Mouse (Mus musculus): ENCODE measurements at regions not wholly inside any gene's neighbourhood (a gene's known extent, or its start where the extent isn't known, plus 50 kb on each side); places are given as distances from the start of the nearest gene placed in this dataset.
A peak's percentile ranks its signal among the peaks of the same experiment; 100 is the strongest.

GRCm38 (mm10) chr10:67819534-67819933, 92.9 kb downstream of the Zfp365 start:
- H3K9ac ChIP-seq (replicated peaks; ENCODE audit: low read length), result no peak overlapping the region
- 75% methylated on average over 8 of the region's 8 CpGs for WGBS
- H3K4me1 ChIP-seq (ENCODE audit: insufficient read depth, low read length), result no peaks in the 10 kb centered on the region
- H3K4me3 ChIP-seq (ENCODE audit: low read length), result no peak overlapping the region
- no peak overlapping the region for H3K27ac ChIP-seq (ENCODE audit: low read length)
- ATAC-seq (ENCODE audit: low FRiP score, low TSS enrichment), result no peak
- H3K36me3 ChIP-seq (ENCODE audit: insufficient read depth, low read length), result no peaks in the 10 kb centered on the region
- peaks cover 9% of the 10 kb centered on the region; the same call in 1 of the 2 replicates for H3K9me3 ChIP-seq (ENCODE audit: low read length)
- H3K27me3 ChIP-seq (ENCODE audit: insufficient read depth, low read length), result no peaks in the 10 kb centered on the region
- H3K4me2 ChIP-seq (replicated peaks; ENCODE audit: low read depth, low read length), result no peak overlapping the region

GRCm38 (mm10) chr10:67813901-67814300, 98.6 kb downstream of the Zfp365 start:
- H3K9ac ChIP-seq (replicated peaks; ENCODE audit: low read length), result no peak overlapping the region
- no peaks in the 10 kb centered on the region for H3K27me3 ChIP-seq (ENCODE audit: insufficient read depth, low read length)
- H3K4me2 ChIP-seq (replicated peaks; ENCODE audit: low read depth, low read length), result no peak overlapping the region
- ATAC-seq (ENCODE audit: low FRiP score, low TSS enrichment), result no peak
- no peak overlapping the region for H3K4me3 ChIP-seq (ENCODE audit: low read length)
- WGBS, result 82% methylated on average over 4 of the region's 4 CpGs
- peaks cover 6% of the 10 kb centered on the region; the same call in 1 of the 2 replicates for H3K9me3 ChIP-seq (ENCODE audit: low read length)
- no peaks in the 10 kb centered on the region for H3K36me3 ChIP-seq (ENCODE audit: insufficient read depth, low read length)
- H3K27ac ChIP-seq (ENCODE audit: low read length), result no peak overlapping the region
- H3K4me1 ChIP-seq (ENCODE audit: insufficient read depth, low read length), result no peaks in the 10 kb centered on the region

GRCm38 (mm10) chr10:67805131-67805530, 107.3 kb downstream of the Zfp365 start:
- H3K27ac ChIP-seq (ENCODE audit: low read length), result no peak overlapping the region
- ATAC-seq (ENCODE audit: low FRiP score, low TSS enrichment), result no peak
- H3K27me3 ChIP-seq (ENCODE audit: insufficient read depth, low read length), result no peaks in the 10 kb centered on the region
- no peak overlapping the region for H3K4me3 ChIP-seq (ENCODE audit: low read length)
- 26% methylated on average over 4 of the region's 4 CpGs for WGBS
- no peak overlapping the region for H3K9ac ChIP-seq (replicated peaks; ENCODE audit: low read length)
- H3K36me3 ChIP-seq (ENCODE audit: insufficient read depth, low read length), result no peaks in the 10 kb centered on the region
- no peaks in the 10 kb centered on the region for H3K4me1 ChIP-seq (ENCODE audit: insufficient read depth, low read length)
- H3K4me2 ChIP-seq (replicated peaks; ENCODE audit: low read depth, low read length), result no peak overlapping the region
- no peaks in the 10 kb centered on the region for H3K9me3 ChIP-seq (ENCODE audit: low read length)

GRCm38 (mm10) chr10:67804637-67805036, 107.8 kb downstream of the Zfp365 start:
- WGBS, result 43% methylated on average over 12 of the region's 12 CpGs
- H3K4me2 ChIP-seq (replicated peaks; ENCODE audit: low read depth, low read length), result no peak overlapping the region
- H3K4me1 ChIP-seq (ENCODE audit: insufficient read depth, low read length), result no peaks in the 10 kb centered on the region
- H3K27ac ChIP-seq (ENCODE audit: low read length), result no peak overlapping the region
- H3K9me3 ChIP-seq (ENCODE audit: low read length), result no peaks in the 10 kb centered on the region
- no peak overlapping the region for H3K4me3 ChIP-seq (ENCODE audit: low read length)
- H3K36me3 ChIP-seq (ENCODE audit: insufficient read depth, low read length), result no peaks in the 10 kb centered on the region
- H3K9ac ChIP-seq (replicated peaks; ENCODE audit: low read length), result no peak overlapping the region
- no peaks in the 10 kb centered on the region for H3K27me3 ChIP-seq (ENCODE audit: insufficient read depth, low read length)
- ATAC-seq (ENCODE audit: low FRiP score, low TSS enrichment), result no peak

- no peak overlapping the region for H3K9ac ChIP-seq (replicated peaks; ENCODE audit: low read length)
- ATAC-seq (ENCODE audit: low FRiP score, low TSS enrichment), result no peak
- H3K4me3 ChIP-seq (ENCODE audit: low read length), result no peak overlapping the region
- H3K9me3 ChIP-seq (ENCODE audit: low read length), result peaks cover 3% of the 10 kb centered on the region; the same call in 1 of the 2 replicates
- no peaks in the 10 kb centered on the region for H3K36me3 ChIP-seq (ENCODE audit: insufficient read depth, low read length)
- WGBS, result 94% methylated on average over 8 of the region's 8 CpGs
- H3K4me1 ChIP-seq (ENCODE audit: insufficient read depth, low read length), result no peaks in the 10 kb centered on the region
- H3K4me2 ChIP-seq (replicated peaks; ENCODE audit: low read depth, low read length), result no peak overlapping the region
- H3K27me3 ChIP-seq (ENCODE audit: insufficient read depth, low read length), result no peaks in the 10 kb centered on the region
- no peak overlapping the region for H3K27ac ChIP-seq (ENCODE audit: low read length)
Observed at GRCm38 (mm10) chr10:67802156-67802555, 110.3 kb downstream of the Zfp365 start.

GRCm38 (mm10) chr10:67801619-67802018, 110.8 kb downstream of the Zfp365 start:
- no peaks in the 10 kb centered on the region for H3K4me1 ChIP-seq (ENCODE audit: insufficient read depth, low read length)
- no peaks in the 10 kb centered on the region for H3K36me3 ChIP-seq (ENCODE audit: insufficient read depth, low read length)
- peaks cover 4% of the 10 kb centered on the region; the same call in 1 of the 2 replicates for H3K9me3 ChIP-seq (ENCODE audit: low read length)
- ATAC-seq (ENCODE audit: low FRiP score, low TSS enrichment), result no peak
- no peak overlapping the region for H3K9ac ChIP-seq (replicated peaks; ENCODE audit: low read length)
- H3K4me2 ChIP-seq (replicated peaks; ENCODE audit: low read depth, low read length), result no peak overlapping the region
- H3K4me3 ChIP-seq (ENCODE audit: low read length), result no peak overlapping the region
- no peaks in the 10 kb centered on the region for H3K27me3 ChIP-seq (ENCODE audit: insufficient read depth, low read length)
- 95% methylated on average over 1 of the region's 1 CpGs for WGBS
- no peak overlapping the region for H3K27ac ChIP-seq (ENCODE audit: low read length)

GRCm38 (mm10) chr10:67798991-67799390, 113.5 kb downstream of the Zfp365 start:
- no peaks in the 10 kb centered on the region for H3K27me3 ChIP-seq (ENCODE audit: insufficient read depth, low read length)
- ATAC-seq (ENCODE audit: low FRiP score, low TSS enrichment), result no peak
- no peak overlapping the region for H3K27ac ChIP-seq (ENCODE audit: low read length)
- H3K36me3 ChIP-seq (ENCODE audit: insufficient read depth, low read length), result no peaks in the 10 kb centered on the region
- H3K4me2 ChIP-seq (replicated peaks; ENCODE audit: low read depth, low read length), result no peak overlapping the region
- H3K4me1 ChIP-seq (ENCODE audit: insufficient read depth, low read length), result no peaks in the 10 kb centered on the region
- H3K4me3 ChIP-seq (ENCODE audit: low read length), result no peak overlapping the region
- H3K9ac ChIP-seq (replicated peaks; ENCODE audit: low read length), result no peak overlapping the region
- H3K9me3 ChIP-seq (ENCODE audit: low read length), result peaks cover 4% of the 10 kb centered on the region; the same call in 1 of the 2 replicates
- 81% methylated on average over 10 of the region's 10 CpGs for WGBS

- WGBS, result 56% methylated on average over 3 of the region's 3 CpGs
- 0 out of 2 replicates have a peak, but pooled peaks have one; percentile 35 for ATAC-seq (ENCODE audit: low FRiP score, low TSS enrichment)
- Histone ChIP-seq H3K9me3 (ENCODE audit: low read length) (peaks cover 4% of the 10 kb centered on the region; the same call in 1 of the 2 replicates), H3K4me1 (ENCODE audit: insufficient read depth, low read length) (peaks cover under 1% of the 10 kb centered on the region; the same call in 1 of the 2 replicates), H3K36me3 (ENCODE audit: insufficient read depth, low read length) (no peaks in the 10 kb centered on the region), H3K4me2 (replicated peaks; ENCODE audit: low read depth, low read length) (no peak overlapping the region), H3K4me3 (ENCODE audit: low read length) (no peak overlapping the region), H3K27me3 (ENCODE audit: insufficient read depth, low read length) (no peaks in the 10 kb centered on the region), H3K27ac (ENCODE audit: low read length) (0 out of 2 replicates have a peak overlapping the region, but pooled peaks have one; percentile 0), H3K9ac (replicated peaks; ENCODE audit: low read length) (no peak overlapping the region)
Observed at GRCm38 (mm10) chr10:67793206-67793605, 119.3 kb downstream of the Zfp365 start.

- WGBS, result 79% methylated on average over 12 of the region's 12 CpGs
- Histone ChIP-seq H3K4me3 (ENCODE audit: low read length) (no peak overlapping the region), H3K36me3 (ENCODE audit: insufficient read depth, low read length) (no peaks in the 10 kb centered on the region), H3K9me3 (ENCODE audit: low read length) (no peaks in the 10 kb centered on the region), H3K9ac (replicated peaks; ENCODE audit: low read length) (no peak overlapping the region), H3K27ac (ENCODE audit: low read length) (no peak overlapping the region), H3K4me2 (replicated peaks; ENCODE audit: low read depth, low read length) (no peak overlapping the region), H3K27me3 (ENCODE audit: insufficient read depth, low read length) (no peaks in the 10 kb centered on the region), H3K4me1 (ENCODE audit: insufficient read depth, low read length) (peaks cover 2% of the 10 kb centered on the region; the same call in 1 of the 2 replicates)
- ATAC-seq (ENCODE audit: low FRiP score, low TSS enrichment), result no peak
Observed at GRCm38 (mm10) chr10:67789651-67790050, 122.8 kb downstream of the Zfp365 start.

GRCm38 (mm10) chr10:67788116-67788515, 124.3 kb downstream of the Zfp365 start:
- no peak for ATAC-seq (ENCODE audit: low FRiP score, low TSS enrichment)
- Histone ChIP-seq H3K36me3 (ENCODE audit: insufficient read depth, low read length) (no peaks in the 10 kb centered on the region), H3K4me1 (ENCODE audit: insufficient read depth, low read length) (peaks cover 2% of the 10 kb centered on the region; the same call in 1 of the 2 replicates), H3K27me3 (ENCODE audit: insufficient read depth, low read length) (no peaks in the 10 kb centered on the region), H3K9me3 (ENCODE audit: low read length) (no peaks in the 10 kb centered on the region), H3K9ac (replicated peaks; ENCODE audit: low read length) (no peak overlapping the region), H3K27ac (ENCODE audit: low read length) (no peak overlapping the region), H3K4me2 (replicated peaks; ENCODE audit: low read depth, low read length) (no peak overlapping the region), H3K4me3 (ENCODE audit: low read length) (no peak overlapping the region)
- WGBS, result 46% methylated on average over 6 of the region's 6 CpGs
